Mouse (Mus musculus) liver, adult 2 months (tissue): Measurements from ENCODE around the gene Olfr113.

Experiments used
- CTCF ChIP-seq: fragments of 200-500 bp; IDR thresholded peaks from 2 replicates; pipeline ENCODE4 v1.5.1; 2011; ENCODE audit warnings: low read depth, low read length, control low read depth
- POLR2A ChIP-seq: fragments of 200-500 bp; IDR thresholded peaks from 2 replicates; pipeline ENCODE4 v1.6.1; 2011; ENCODE audit warnings: low read length, control low read depth; ENCODE audit not compliant: insufficient read depth; ENCODE audit errors: extremely low read depth

- TF ChIP-seq CTCF (no peak), POLR2A (no peak)
Observed at GRCm38 (mm10) chr17:37541454-37542119, 35.9 kb downstream of the Olfr113 start.
